Mouse (Mus musculus): ENCODE data around the gene Tbck. TPM values are rescaled to one million over a fixed set of nuclear protein-coding genes. Genes with fewer than 3 reads are reported as not detected.

Tbck gene
- total RNA-seq, 2 experiments from 2014 or later, result 14.4 to 16.0 TPM

- peak; percentile 43; the same call in 1 of the 2 replicates for ATAC-seq (replicated peaks; ENCODE audit: low FRiP score, low TSS enrichment, poor library complexity, severe bottlenecking)
Measured at GRCm38 (mm10) chr3:132859573-132859972, 175.6 kb downstream of the Tbck start.

DNA sequence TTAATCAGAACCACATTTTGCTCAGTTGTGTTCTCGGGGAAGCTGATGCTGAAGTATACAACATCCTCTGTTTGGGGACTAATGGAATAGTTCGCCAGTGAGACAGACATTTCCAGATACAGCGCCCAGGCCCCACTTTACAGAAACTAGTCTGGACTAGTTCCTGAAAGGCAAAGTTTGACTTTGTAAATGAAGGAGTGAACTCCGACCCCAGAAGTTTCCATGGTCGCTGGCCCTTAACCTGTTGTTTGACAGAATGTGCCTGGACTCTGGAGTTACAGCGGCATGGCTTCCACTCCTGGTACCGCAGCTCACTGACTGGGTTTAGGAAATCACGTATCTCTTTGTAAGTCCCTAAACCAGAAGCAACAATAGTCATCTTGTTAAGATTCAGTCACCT is 176.9 kb downstream of the Tbck start:
- ATAC-seq (replicated peaks; ENCODE audit: low FRiP score, low TSS enrichment, poor library complexity, severe bottlenecking), result no peak

- no peak for ATAC-seq (replicated peaks; ENCODE audit: low FRiP score, low TSS enrichment, poor library complexity, severe bottlenecking)
Measured at GRCm38 (mm10) chr3:132863843-132864242, 179.9 kb downstream of the Tbck start.

- ATAC-seq (replicated peaks; ENCODE audit: low FRiP score, low TSS enrichment, poor library complexity, severe bottlenecking), result 0 out of 2 replicates have a peak, but pooled peaks have one; percentile 6
Measured at GRCm38 (mm10) chr3:132864329-132864919, 180.5 kb downstream of the Tbck start.

DNA sequence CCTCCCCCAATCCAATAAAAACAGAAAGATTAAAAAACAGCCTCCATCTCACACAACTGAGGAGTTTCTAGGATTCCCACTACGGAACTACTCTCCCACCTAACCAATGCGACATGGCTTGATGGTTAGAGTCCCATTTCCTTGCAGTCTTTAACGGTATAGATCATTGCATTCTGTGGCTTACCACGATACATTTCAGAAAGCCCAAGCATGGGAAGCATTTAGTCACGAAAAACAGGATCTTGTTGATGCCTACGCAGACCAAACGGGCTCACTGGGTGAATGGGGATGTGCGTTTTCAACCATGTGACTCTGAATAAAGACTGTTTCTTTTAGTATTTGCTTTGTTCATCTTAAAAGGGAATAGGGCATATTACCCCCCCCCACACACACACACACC is 181.0 kb downstream of the Tbck start:
- no peak for ATAC-seq (replicated peaks; ENCODE audit: low FRiP score, low TSS enrichment, poor library complexity, severe bottlenecking)

DNA sequence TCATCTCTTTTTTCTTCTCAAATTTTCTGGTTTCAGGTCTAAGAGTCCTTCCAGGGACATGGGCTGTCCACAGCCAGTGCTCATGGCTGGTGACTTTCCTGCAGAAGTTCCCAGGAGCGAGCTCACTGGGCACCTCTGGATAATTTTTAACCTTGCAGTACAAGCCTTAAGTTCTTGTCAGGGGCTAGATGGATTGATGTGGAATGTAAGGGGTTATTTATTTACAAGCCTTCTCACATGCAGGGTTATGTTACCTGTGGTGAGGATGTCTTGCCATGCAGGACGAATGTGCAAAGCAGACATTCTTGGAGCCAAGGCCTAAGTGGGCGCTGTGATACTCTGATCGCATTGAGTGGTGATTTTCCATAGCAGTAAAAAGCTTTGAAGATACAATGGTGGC is 181.7 kb downstream of the Tbck start:
- no peak for ATAC-seq (replicated peaks; ENCODE audit: low FRiP score, low TSS enrichment, poor library complexity, severe bottlenecking)

GRCm38 (mm10) chr3:132866984-132867383 is 183.0 kb downstream of the Tbck start:
- ATAC-seq (replicated peaks; ENCODE audit: low FRiP score, low TSS enrichment, poor library complexity, severe bottlenecking), result no peak

- ATAC-seq (replicated peaks; ENCODE audit: low FRiP score, low TSS enrichment, poor library complexity, severe bottlenecking), result no peak
Measured at GRCm38 (mm10) chr3:132868838-132869237, 184.9 kb downstream of the Tbck start.

DNA sequence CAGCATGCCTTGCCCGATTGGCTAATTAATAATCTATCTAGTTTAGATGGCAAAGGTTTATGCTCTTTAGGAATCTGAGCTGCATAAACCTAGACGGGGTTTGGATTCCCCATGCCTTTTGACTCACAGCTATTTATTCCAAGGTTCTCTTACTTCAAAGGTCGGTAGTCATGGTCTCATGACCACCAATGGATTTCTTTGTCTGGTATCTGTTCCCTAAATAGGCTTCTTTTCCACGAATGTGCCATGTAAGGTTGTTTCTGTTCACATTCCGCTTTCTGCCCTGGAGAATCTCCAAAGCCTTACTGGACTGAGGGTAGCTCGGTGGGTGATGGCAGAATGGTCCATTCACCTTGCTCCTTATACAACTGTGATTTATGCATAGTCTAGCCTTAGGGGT is 186.1 kb downstream of the Tbck start:
- no peak for ATAC-seq (replicated peaks; ENCODE audit: low FRiP score, low TSS enrichment, poor library complexity, severe bottlenecking)

- ATAC-seq (replicated peaks; ENCODE audit: low FRiP score, low TSS enrichment, poor library complexity, severe bottlenecking), result no peak
Measured at GRCm38 (mm10) chr3:132871318-132871904, 187.5 kb downstream of the Tbck start.

DNA sequence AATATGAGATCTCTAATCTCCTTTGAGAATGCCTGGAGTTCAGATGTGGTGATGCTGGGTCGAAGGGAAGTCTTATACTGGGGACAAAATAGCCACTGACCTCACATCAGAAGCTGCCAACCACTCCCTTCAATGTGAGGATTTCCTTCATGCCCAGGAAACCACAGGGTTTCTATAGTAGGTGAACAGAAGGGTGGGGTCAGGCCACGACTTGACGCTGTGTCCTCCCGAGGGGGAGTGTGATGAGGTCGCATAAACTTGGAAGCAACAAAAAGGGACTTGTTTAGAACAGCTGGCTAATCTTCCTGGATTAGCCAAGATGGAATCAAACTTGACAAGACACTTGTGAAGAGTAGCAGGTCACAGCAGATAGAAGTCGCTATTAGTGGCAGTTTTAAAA is 189.3 kb downstream of the Tbck start:
- ATAC-seq (replicated peaks; ENCODE audit: low FRiP score, low TSS enrichment, poor library complexity, severe bottlenecking), result no peak

GRCm38 (mm10) chr3:132876011-132876708 is 192.2 kb downstream of the Tbck start:
- no peak for ATAC-seq (replicated peaks; ENCODE audit: low FRiP score, low TSS enrichment, poor library complexity, severe bottlenecking)

DNA sequence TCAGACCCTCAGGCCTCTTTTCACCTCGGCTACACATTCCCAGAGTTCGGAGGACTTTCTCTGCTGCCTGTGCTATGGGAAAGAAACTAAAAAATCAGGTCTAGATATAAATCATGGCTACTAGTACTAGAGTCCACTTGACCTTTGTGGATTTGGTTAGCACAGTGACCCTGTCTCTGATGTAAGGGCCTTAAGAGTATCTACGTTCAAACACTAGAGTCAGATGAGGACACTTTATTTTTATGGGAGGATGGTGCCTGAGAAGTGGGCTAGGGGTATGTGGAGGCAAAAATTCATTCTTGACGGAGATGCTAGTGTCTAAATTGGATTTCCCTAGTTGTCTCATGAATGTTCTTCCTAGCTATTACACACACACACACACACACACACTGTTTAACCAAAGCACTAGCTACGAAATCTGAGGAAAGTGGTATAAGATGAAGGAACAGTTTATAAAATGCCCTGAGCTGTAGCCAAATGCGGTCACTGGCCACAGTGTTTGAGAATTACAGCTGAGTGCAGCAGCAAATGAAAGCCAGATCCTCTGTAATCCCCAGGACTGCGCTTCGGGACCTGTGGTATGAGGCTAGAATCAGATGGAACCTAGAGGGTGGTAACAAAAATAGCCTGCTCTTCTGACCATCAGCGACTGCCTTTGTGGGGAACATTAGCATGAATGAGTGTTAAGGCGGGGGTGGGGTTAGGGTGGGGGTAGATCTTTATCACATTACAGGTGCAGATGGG is 193.2 kb downstream of the Tbck start:
- no peak for ATAC-seq (replicated peaks; ENCODE audit: low FRiP score, low TSS enrichment, poor library complexity, severe bottlenecking)

DNA sequence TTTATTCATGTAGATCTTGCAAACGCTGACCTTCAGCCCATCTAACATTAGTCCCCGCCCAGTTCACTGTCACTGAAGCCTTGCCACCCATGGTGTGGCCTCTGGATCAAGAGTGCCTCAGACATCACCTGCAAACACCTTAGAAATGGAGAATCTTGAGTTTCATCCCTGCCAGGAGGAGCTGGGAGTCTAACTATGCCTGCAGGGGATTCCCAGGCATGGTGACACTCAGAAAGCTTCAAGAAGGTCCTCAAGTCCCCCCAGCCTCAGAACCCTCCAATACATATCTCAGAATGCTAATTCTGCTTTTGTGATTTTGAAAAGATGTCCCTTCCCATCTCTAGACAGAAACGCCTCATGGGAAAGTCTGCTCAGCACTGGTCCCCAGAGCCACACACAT is 196.4 kb downstream of the Tbck start:
- ATAC-seq (replicated peaks; ENCODE audit: low FRiP score, low TSS enrichment, poor library complexity, severe bottlenecking), result no peak

GRCm38 (mm10) chr3:132880826-132881225 is 196.9 kb downstream of the Tbck start:
- no peak for ATAC-seq (replicated peaks; ENCODE audit: low FRiP score, low TSS enrichment, poor library complexity, severe bottlenecking)

- no peak for ATAC-seq (replicated peaks; ENCODE audit: low FRiP score, low TSS enrichment, poor library complexity, severe bottlenecking)
Measured at GRCm38 (mm10) chr3:132883256-132883655, 199.3 kb downstream of the Tbck start.

GRCm38 (mm10) chr3:132884459-132884858 is 200.5 kb downstream of the Tbck start:
- no peak for ATAC-seq (replicated peaks; ENCODE audit: low FRiP score, low TSS enrichment, poor library complexity, severe bottlenecking)

DNA sequence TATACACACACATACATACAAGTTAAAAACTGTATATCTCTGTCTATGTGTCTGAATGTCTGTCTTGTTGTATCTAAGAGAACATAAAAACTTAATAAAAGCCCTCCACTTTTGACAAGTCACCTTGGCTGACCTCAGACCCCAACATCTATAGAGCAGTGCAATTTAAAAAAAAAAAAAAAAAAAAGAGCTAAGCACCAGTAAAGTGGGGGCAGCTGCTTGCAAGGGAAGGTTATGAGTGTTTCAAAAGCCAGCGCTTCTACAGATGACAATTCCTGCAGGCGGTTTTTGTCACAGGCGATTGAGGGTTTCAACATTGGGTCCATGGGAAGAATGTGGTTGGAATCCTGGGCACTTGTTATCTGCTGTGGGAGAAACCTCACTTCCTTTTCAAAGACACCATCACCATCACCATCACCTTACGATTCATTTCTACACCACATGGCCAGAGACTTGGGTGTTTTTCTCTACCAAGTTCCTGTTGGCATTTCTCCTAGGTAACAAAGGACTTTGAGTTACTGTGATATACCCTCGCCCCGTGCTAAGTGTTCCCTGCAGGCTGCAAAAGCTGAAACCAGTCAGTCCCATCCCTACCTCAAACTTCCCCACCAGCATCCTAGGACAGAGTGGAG is 202.6 kb downstream of the Tbck start:
- ATAC-seq (replicated peaks; ENCODE audit: low FRiP score, low TSS enrichment, poor library complexity, severe bottlenecking), result peak; percentile 43

GRCm38 (mm10) chr3:132887074-132887848 is 203.3 kb downstream of the Tbck start:
- ATAC-seq (replicated peaks; ENCODE audit: low FRiP score, low TSS enrichment, poor library complexity, severe bottlenecking), result peak; percentile 92
